Mouse (Mus musculus) T-helper 1 cell (primary cell): Measurements from ENCODE around the gene Ralgapa2.

Experiments
- in situ Hi-C: fragments of 300-600 bp; cut with MboI, MseI; formaldehyde crosslinking; loops from one replicate; pipeline ENCODE4 v1.15.1; 2025; ENCODE audit warnings: high pct_unique_total_duplicates

Ralgapa2 gene

GRCm38 (mm10) chr2:146259787-146260560 is 252.2 kb downstream of the Ralgapa2 start:
- in situ Hi-C loops: no loop called here

GRCm38 (mm10) chr2:146258736-146259469 is 253.2 kb downstream of the Ralgapa2 start:
- in situ Hi-C loops: no loop called here

- in situ Hi-C loops: no loop called here
Observed at GRCm38 (mm10) chr2:146257609-146258008, 254.5 kb downstream of the Ralgapa2 start.

GRCm38 (mm10) chr2:146257037-146257436 is 255.1 kb downstream of the Ralgapa2 start:
- in situ Hi-C loops: no loop called here

GRCm38 (mm10) chr2:146256321-146256875 is 255.7 kb downstream of the Ralgapa2 start:
- in situ Hi-C loops: no loop called here

GRCm38 (mm10) chr2:146255636-146256035 is 256.5 kb downstream of the Ralgapa2 start:
- in situ Hi-C loops: no loop called here

GRCm38 (mm10) chr2:146254387-146254786 is 257.8 kb downstream of the Ralgapa2 start:
- in situ Hi-C loops: no loop called here

- in situ Hi-C loops: no loop called here
Observed at GRCm38 (mm10) chr2:146250236-146250904, 261.8 kb downstream of the Ralgapa2 start.

GRCm38 (mm10) chr2:146249033-146249432 is 263.1 kb downstream of the Ralgapa2 start:
- in situ Hi-C loops: no loop called here

GRCm38 (mm10) chr2:146247576-146247975 is 264.6 kb downstream of the Ralgapa2 start:
- in situ Hi-C loops: no loop called here

GRCm38 (mm10) chr2:146246409-146247075 is 265.6 kb downstream of the Ralgapa2 start:
- in situ Hi-C loops: no loop called here

- in situ Hi-C loops: no loop called here
Observed at GRCm38 (mm10) chr2:146245401-146245800, 266.7 kb downstream of the Ralgapa2 start.

- in situ Hi-C loops: no loop called here
Observed at GRCm38 (mm10) chr2:146244049-146244448, 268.1 kb downstream of the Ralgapa2 start.

- in situ Hi-C loops: no loop called here
Observed at GRCm38 (mm10) chr2:146239196-146239747, 272.9 kb downstream of the Ralgapa2 start.

- in situ Hi-C loops: no loop called here
Observed at GRCm38 (mm10) chr2:146231485-146231884, 280.7 kb downstream of the Ralgapa2 start.

GRCm38 (mm10) chr2:146228435-146228834 is 283.7 kb downstream of the Ralgapa2 start:
- in situ Hi-C loops: no loop called here

- in situ Hi-C loops: no loop called here
Observed at GRCm38 (mm10) chr2:146227646-146228045, 284.5 kb downstream of the Ralgapa2 start.

- in situ Hi-C loops: no loop called here
Observed at GRCm38 (mm10) chr2:146226484-146226883, 285.7 kb downstream of the Ralgapa2 start.

GRCm38 (mm10) chr2:146225818-146226217 is 286.3 kb downstream of the Ralgapa2 start:
- in situ Hi-C loops: no loop called here

GRCm38 (mm10) chr2:146224141-146224540 is 288.0 kb downstream of the Ralgapa2 start:
- in situ Hi-C loops: loop anchor here (25.0 kb wide), 1 partner anchor 963 kb away; the partner anchor contains the start of gene Nkx2-2
